Mouse (Mus musculus): ENCODE results near the gene Sgce. TPM values are rescaled to one million over a fixed set of nuclear protein-coding genes. Genes with fewer than 3 reads are reported as not detected.

Sgce gene
- total and polyA plus RNA-seq, 2 experiments, result 1.6 to 6.1 TPM

GRCm38 (mm10) chr6:4633189-4633588 lies 113.8 kb downstream of the Sgce start:
- no peaks in the 10 kb centered on the region for H3K79me2 ChIP-seq (ENCODE audit: control insufficient read depth, insufficient read depth, low read length)
- no peak overlapping the region for H3K27ac ChIP-seq (replicated peaks; ENCODE audit: insufficient read depth, low read depth, low read length)
- H3K4me1 ChIP-seq (ENCODE audit: control insufficient read depth, insufficient read depth, low read length), result no peaks in the 10 kb centered on the region
- H3K9ac ChIP-seq (ENCODE audit: low read depth, low read length), result no peak overlapping the region
- H3K36me3 ChIP-seq (ENCODE audit: control insufficient read depth, insufficient read depth, low read length), result peaks cover 34% of the 10 kb centered on the region
- no peaks in the 10 kb centered on the region for H3K27me3 ChIP-seq (ENCODE audit: control insufficient read depth, insufficient read depth, low read length)
- TF ChIP-seq CTCF (IDR thresholded peaks at IDR 0.05; ENCODE audit: low read depth, low read length) (no peak), POLR2A (IDR thresholded peaks at IDR 0.05; ENCODE audit: extremely low read depth, insufficient read depth, low read length) (no peak)
- H3K4me3 ChIP-seq (ENCODE audit: insufficient read depth, low read depth, low read length), result no peak overlapping the region
- WGBS, result 97% methylated on average over 4 of the region's 4 CpGs
- no peak for DNase-seq (ENCODE audit: extremely low read depth, low read depth, low spot score)

DNA sequence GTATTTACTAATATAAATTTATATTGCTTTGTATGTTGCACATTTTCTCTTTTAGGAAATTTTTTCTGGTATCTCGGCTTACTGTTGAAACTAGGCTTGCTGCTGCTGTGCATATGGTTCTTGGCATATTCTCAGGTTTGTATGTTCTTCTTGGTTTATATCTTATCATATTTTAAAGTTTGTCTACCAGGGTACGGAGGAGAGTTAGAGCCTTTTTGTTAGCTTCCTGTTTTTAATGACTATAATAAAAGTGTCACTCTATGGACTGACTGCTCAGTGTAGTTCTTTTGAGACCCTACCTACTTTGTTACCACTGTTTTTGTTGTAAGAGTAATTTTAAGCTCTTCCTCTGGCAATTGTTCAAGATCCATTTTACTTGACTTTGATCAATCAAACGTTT lies 115.5 kb downstream of the Sgce start:
- H3K36me3 ChIP-seq (ENCODE audit: control insufficient read depth, insufficient read depth, low read length), result peaks cover 23% of the 10 kb centered on the region
- no peaks in the 10 kb centered on the region for H3K27me3 ChIP-seq (ENCODE audit: control insufficient read depth, insufficient read depth, low read length)
- WGBS, result 66% methylated on average over 3 of the region's 3 CpGs
- no peak for DNase-seq (ENCODE audit: extremely low read depth, low read depth, low spot score)
- TF ChIP-seq POLR2A (IDR thresholded peaks at IDR 0.05; ENCODE audit: extremely low read depth, insufficient read depth, low read length), result no peak
- no peak for TF ChIP-seq CTCF (IDR thresholded peaks at IDR 0.05; ENCODE audit: low read depth, low read length)
- no peaks in the 10 kb centered on the region for H3K79me2 ChIP-seq (ENCODE audit: control insufficient read depth, insufficient read depth, low read length)
- no peaks in the 10 kb centered on the region for H3K4me1 ChIP-seq (ENCODE audit: control insufficient read depth, insufficient read depth, low read length)
- no peak overlapping the region for H3K4me3 ChIP-seq (ENCODE audit: insufficient read depth, low read depth, low read length)
- no peak overlapping the region for H3K27ac ChIP-seq (replicated peaks; ENCODE audit: insufficient read depth, low read depth, low read length)
- H3K9ac ChIP-seq (ENCODE audit: low read depth, low read length), result no peak overlapping the region

Other genes with a start within 250 kb of the Sgce start
- 4.6 and 7.0 TPM in 2 replicates for gene Col1a2, start 242.4 kb downstream of the Sgce start, total RNA-seq (2014; rRNA removed)
- gene Col1a2, start 242.4 kb downstream of the Sgce start, polyA plus RNA-seq (2012; rRNA removed), result 4.8 and 8.1 TPM in 2 replicates
- gene Casd1, start 146.4 kb downstream of the Sgce start, total RNA-seq (2014; rRNA removed), result 25.4 and 28.0 TPM in 2 replicates
- gene Casd1, start 146.4 kb downstream of the Sgce start, polyA plus RNA-seq (2012; rRNA removed), result 9.1 and 9.4 TPM in 2 replicates
- gene Peg10, start 99 bp upstream of the Sgce start, total RNA-seq (2014; rRNA removed), result 0.09 and 0.67 TPM in 2 replicates
- gene Peg10, start 99 bp upstream of the Sgce start, polyA plus RNA-seq (2012; rRNA removed), result 0.02 and 0.07 TPM in 2 replicates
- 3.0 and 3.2 TPM in 2 replicates for gene Ppp1r9a, start 155.7 kb upstream of the Sgce start, total RNA-seq (2014; rRNA removed)
- gene Ppp1r9a, start 155.7 kb upstream of the Sgce start, polyA plus RNA-seq (2012; rRNA removed), result 0.22 and 0.75 TPM in 2 replicates

Data from liver, adult 2 months (tissue).